Mouse (Mus musculus): ENCODE results near the gene Cacna1a. TPM values are rescaled to one million over a fixed set of nuclear protein-coding genes. Genes with fewer than 3 reads are reported as not detected.

Gene Cacna1a
- polyA plus RNA-seq, 1 experiment from 2014 or later: 3.3 TPM

GRCm38 (mm10) chr8:84638555-84639161, 250.4 kb downstream of the Cacna1a start:
- peaks cover 34% of the 10 kb centered on the region for H3K4me1 ChIP-seq (replicated peaks)
- peak overlapping the region; percentile 85 for H3K4me2 ChIP-seq (replicated peaks)
- H3K27me3 ChIP-seq (replicated peaks): no peaks in the 10 kb centered on the region
- H3K4me3 ChIP-seq (replicated peaks): peak overlapping the region; percentile 54
- under 1% methylated on average over 52 of the region's 52 CpGs for whole genome bisulfite sequencing
- H3K9me3 ChIP-seq: no peaks in the 10 kb centered on the region
- peak overlapping the region; percentile 89 for H3K27ac ChIP-seq
- no peaks in the 10 kb centered on the region for H3K36me3 ChIP-seq
- H3K9ac ChIP-seq: peak overlapping the region; percentile 61
- peak; percentile 42 for ATAC-seq

DNA sequence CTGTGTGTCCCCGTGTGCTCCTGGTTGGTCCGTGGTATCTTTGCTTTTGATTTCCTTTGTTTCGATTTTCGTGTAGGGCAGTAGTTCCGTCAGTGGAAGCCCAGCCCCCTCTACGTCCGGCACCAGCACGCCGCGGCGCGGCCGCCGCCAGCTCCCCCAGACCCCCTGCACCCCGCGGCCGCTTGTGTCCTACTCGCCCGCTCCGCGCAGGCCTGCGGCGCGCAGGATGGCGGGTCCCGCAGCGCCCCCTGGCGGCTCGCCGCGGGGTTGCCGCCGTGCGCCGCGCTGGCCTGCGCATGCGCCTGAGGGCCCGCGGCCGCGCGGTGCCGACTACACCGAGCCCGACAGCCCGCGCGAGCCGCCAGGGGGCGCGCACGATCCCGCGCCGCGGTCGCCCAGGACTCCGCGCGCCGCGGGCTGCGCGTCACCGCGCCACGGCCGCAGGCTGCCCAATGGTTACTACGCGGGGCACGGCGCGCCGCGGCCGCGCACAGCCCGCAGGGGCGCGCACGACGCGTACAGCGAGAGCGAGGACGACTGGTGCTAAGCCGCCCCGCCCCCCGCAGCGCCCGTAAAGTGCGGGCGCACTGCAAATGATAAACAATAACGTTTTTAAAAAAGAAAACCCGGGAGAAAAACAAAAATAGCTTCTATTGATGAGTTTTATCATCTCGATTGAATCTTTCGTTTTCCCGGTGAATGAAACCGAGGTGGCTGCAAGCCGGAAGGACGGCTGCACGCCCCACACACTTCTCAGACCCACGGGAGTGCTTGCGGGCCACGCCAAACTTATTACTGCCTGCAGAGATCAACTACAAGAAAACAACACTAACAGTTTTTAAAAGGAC, 251.1 kb downstream of the Cacna1a start:
- Histone ChIP-seq H3K9ac (peak overlapping the region; percentile 61), H3K4me2 (replicated peaks) (peak overlapping the region; percentile 85), H3K27ac (peak overlapping the region; percentile 89), H3K4me1 (replicated peaks) (peaks cover 34% of the 10 kb centered on the region), H3K36me3 (no peaks in the 10 kb centered on the region), H3K9me3 (no peaks in the 10 kb centered on the region), H3K4me3 (replicated peaks) (peak overlapping the region; percentile 54), H3K27me3 (replicated peaks) (no peaks in the 10 kb centered on the region)
- WGBS: under 1% methylated on average over 105 of the region's 106 CpGs
- ATAC-seq: peak; percentile 94

DNA sequence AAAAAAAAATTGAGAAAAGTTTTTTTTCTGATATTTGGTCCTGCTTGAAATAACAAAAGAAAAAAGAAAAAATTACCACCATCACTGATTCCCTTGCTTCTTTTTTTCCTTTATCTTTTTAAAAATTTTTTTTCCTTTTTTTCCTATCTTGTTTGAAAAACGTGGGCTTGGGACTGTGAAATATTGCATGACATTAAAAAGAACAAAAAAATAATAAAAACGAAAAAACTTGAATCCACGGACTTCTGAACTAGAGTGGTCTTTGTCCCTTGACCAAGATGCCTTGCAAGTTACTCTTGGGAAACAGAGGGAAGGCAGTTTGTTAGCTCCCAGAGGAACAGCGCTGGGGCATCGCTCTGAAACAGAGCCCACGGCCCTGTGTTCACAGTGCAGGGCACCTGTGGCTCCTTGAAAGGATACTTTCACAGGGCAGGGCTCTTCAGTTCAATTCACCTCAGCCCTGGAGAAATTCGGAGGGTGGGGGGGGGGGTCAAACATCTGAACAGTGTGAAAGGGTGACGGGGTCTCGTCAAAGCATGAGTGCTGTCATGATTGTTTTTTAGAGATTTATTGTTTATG, 251.9 kb downstream of the Cacna1a start:
- no peak for ATAC-seq
- Histone ChIP-seq H3K27ac (no peak overlapping the region), H3K27me3 (replicated peaks) (no peaks in the 10 kb centered on the region), H3K4me2 (replicated peaks) (peak overlapping the region; percentile 59), H3K4me3 (replicated peaks) (peak overlapping the region; percentile 54), H3K4me1 (replicated peaks) (peaks cover 30% of the 10 kb centered on the region), H3K36me3 (no peaks in the 10 kb centered on the region), H3K9me3 (no peaks in the 10 kb centered on the region), H3K9ac (no peak overlapping the region)
- 26% methylated on average over 9 of the region's 9 CpGs for WGBS

GRCm38 (mm10) chr8:84640617-84641294, 252.5 kb downstream of the Cacna1a start:
- H3K36me3 ChIP-seq: no peaks in the 10 kb centered on the region
- ATAC-seq: no peak
- WGBS: 60% methylated on average over 7 of the region's 7 CpGs
- no peak overlapping the region for H3K4me2 ChIP-seq (replicated peaks)
- H3K9ac ChIP-seq: no peak overlapping the region
- H3K4me3 ChIP-seq (replicated peaks): no peak overlapping the region
- peaks cover 23% of the 10 kb centered on the region for H3K4me1 ChIP-seq (replicated peaks)
- H3K27ac ChIP-seq: no peak overlapping the region
- no peaks in the 10 kb centered on the region for H3K9me3 ChIP-seq
- H3K27me3 ChIP-seq (replicated peaks): no peaks in the 10 kb centered on the region

DNA sequence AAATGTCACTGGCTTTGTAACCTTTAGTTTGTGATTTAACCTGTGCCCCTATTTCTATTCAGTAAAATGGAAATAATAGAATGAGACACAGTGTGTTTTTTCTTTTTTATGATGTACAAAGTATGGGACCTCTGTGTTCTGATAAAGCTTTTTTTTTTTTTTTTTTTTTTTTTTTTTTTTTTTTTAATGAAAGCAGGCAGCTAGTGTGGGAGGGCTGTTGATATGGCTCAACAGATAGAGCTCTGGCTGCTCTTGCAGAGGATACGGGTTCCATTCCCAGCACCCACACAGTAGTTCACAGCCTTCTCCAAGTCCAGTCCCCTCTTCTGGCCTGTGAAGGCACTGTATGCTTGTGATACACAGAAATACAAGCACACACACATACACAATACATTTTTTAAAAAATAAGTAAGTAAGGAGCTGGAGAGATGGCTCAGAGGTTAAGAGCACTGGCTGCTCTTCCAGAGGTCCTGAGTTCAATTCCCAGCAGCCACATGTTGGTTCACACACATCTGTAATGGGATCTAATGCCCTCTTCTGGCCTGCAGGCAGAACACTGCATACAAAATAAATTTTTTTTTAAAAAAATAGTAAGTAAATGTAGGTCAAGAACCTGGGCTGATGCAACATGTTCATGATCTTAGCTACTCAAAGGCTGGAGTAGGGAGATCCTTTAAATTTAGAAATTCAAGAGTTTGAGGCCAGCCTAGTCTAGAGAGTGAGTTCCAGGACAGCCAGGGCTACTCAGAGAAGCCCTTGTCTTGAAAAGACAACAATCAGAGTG, 253.5 kb downstream of the Cacna1a start:
- H3K27me3 ChIP-seq (replicated peaks): no peaks in the 10 kb centered on the region
- ATAC-seq: no peak
- no peak overlapping the region for H3K9ac ChIP-seq
- no peak overlapping the region for H3K4me3 ChIP-seq (replicated peaks)
- no peak overlapping the region for H3K4me2 ChIP-seq (replicated peaks)
- H3K9me3 ChIP-seq: no peaks in the 10 kb centered on the region
- no peak overlapping the region for H3K27ac ChIP-seq
- peaks cover 17% of the 10 kb centered on the region for H3K4me1 ChIP-seq (replicated peaks)
- WGBS: 80% methylated on average over 1 of the region's 1 CpGs
- H3K36me3 ChIP-seq: no peaks in the 10 kb centered on the region

- H3K27ac ChIP-seq: no peak overlapping the region
- H3K36me3 ChIP-seq: no peaks in the 10 kb centered on the region
- ATAC-seq: no peak
- no peak overlapping the region for H3K4me2 ChIP-seq (replicated peaks)
- H3K9ac ChIP-seq: no peak overlapping the region
- no peaks in the 10 kb centered on the region for H3K27me3 ChIP-seq (replicated peaks)
- WGBS: 64% methylated on average over 5 of the region's 5 CpGs
- H3K9me3 ChIP-seq: no peaks in the 10 kb centered on the region
- peaks cover 21% of the 10 kb centered on the region for H3K4me1 ChIP-seq (replicated peaks)
- H3K4me3 ChIP-seq (replicated peaks): no peak overlapping the region
These were observed 254.8 kb downstream of the Cacna1a start for GRCm38 (mm10) chr8:84643019-84643418.

GRCm38 (mm10) chr8:84646800-84647199, 258.6 kb downstream of the Cacna1a start:
- H3K9me3 ChIP-seq: no peaks in the 10 kb centered on the region
- no peaks in the 10 kb centered on the region for H3K27me3 ChIP-seq (replicated peaks)
- peaks cover 15% of the 10 kb centered on the region; the same call in 1 of the 2 replicates for H3K4me1 ChIP-seq (replicated peaks)
- H3K4me3 ChIP-seq (replicated peaks): no peak overlapping the region
- 59% methylated on average over 6 of the region's 6 CpGs for WGBS
- H3K9ac ChIP-seq: no peak overlapping the region
- no peak for ATAC-seq
- no peaks in the 10 kb centered on the region for H3K36me3 ChIP-seq
- no peak overlapping the region for H3K27ac ChIP-seq
- H3K4me2 ChIP-seq (replicated peaks): no peak overlapping the region

- WGBS: 5% methylated on average over 14 of the region's 14 CpGs
- 0 out of 2 replicates have a peak overlapping the region, but pooled peaks have one; percentile 2 for H3K9ac ChIP-seq
These were observed 259.2 kb downstream of the Cacna1a start for GRCm38 (mm10) chr8:84647461-84647901.

DNA sequence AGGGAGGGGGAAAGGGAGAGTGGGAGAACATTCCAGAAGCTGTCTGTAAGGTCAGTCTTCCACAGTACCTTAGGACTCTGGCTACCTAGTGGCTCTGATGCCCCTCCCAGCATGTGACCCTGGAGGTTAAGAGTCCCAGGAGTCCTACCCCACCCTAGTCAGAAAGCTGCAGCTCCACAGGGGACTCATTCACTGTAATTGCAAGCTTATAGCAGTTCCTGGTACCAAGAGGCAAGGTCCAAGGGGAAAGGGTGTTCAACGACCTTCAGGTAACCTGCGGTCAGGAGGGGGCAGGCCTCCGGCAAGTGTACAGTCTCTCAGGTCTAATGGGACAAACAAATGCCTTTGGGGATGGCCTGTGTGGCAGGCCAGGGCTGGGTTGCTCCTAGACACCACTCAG, 262.0 kb downstream of the Cacna1a start:
- no peaks in the 10 kb centered on the region for H3K9me3 ChIP-seq
- H3K9ac ChIP-seq: no peak overlapping the region
- no peak overlapping the region for H3K4me3 ChIP-seq (replicated peaks)
- peaks cover 12% of the 10 kb centered on the region for H3K4me1 ChIP-seq (replicated peaks)
- no peaks in the 10 kb centered on the region for H3K27me3 ChIP-seq (replicated peaks)
- WGBS: 39% methylated on average over 3 of the region's 3 CpGs
- H3K36me3 ChIP-seq: no peaks in the 10 kb centered on the region
- no peak overlapping the region for H3K4me2 ChIP-seq (replicated peaks)
- peak; percentile 82 for ATAC-seq
- H3K27ac ChIP-seq: peak overlapping the region; percentile 64

More at GRCm38 (mm10) chr8:84647461-84647901, 259.2 kb downstream of the Cacna1a start:
- Histone ChIP-seq H3K36me3 (no peaks in the 10 kb centered on the region), H3K27me3 (replicated peaks) (no peaks in the 10 kb centered on the region), H3K4me2 (replicated peaks) (peak overlapping the region; percentile 41), H3K4me3 (replicated peaks) (0 out of 2 replicates have a peak overlapping the region, but pooled peaks have one; percentile 6), H3K9me3 (no peaks in the 10 kb centered on the region), H3K27ac (no peak overlapping the region), H3K4me1 (replicated peaks) (peaks cover 11% of the 10 kb centered on the region; the same call in 1 of the 2 replicates)
- peak; percentile 40; the same call in 1 of the 2 replicates for ATAC-seq

GRCm38 (mm10) chr8:84653092-84653631, 264.9 kb downstream of the Cacna1a start:
- WGBS: 49% methylated on average over 9 of the region's 9 CpGs
- H3K9me3 ChIP-seq: no peaks in the 10 kb centered on the region
- ATAC-seq: no peak
- H3K4me1 ChIP-seq (replicated peaks): peaks cover 31% of the 10 kb centered on the region
- H3K27ac ChIP-seq: no peak overlapping the region; the same call in 1 of the 2 replicates
- H3K4me2 ChIP-seq (replicated peaks): no peak overlapping the region
- H3K27me3 ChIP-seq (replicated peaks): no peaks in the 10 kb centered on the region
- no peak overlapping the region for H3K9ac ChIP-seq
- no peaks in the 10 kb centered on the region for H3K36me3 ChIP-seq
- no peak overlapping the region for H3K4me3 ChIP-seq (replicated peaks)

- H3K4me3 ChIP-seq (replicated peaks): no peak overlapping the region
- H3K27me3 ChIP-seq (replicated peaks): no peaks in the 10 kb centered on the region
- H3K4me2 ChIP-seq (replicated peaks): peak overlapping the region; percentile 88
- H3K9me3 ChIP-seq: no peaks in the 10 kb centered on the region
- no peaks in the 10 kb centered on the region for H3K36me3 ChIP-seq
- H3K27ac ChIP-seq: peak overlapping the region; percentile 99
- no peak for ATAC-seq
- H3K9ac ChIP-seq: no peak overlapping the region
- 46% methylated on average over 4 of the region's 4 CpGs for WGBS
- peaks cover 32% of the 10 kb centered on the region for H3K4me1 ChIP-seq (replicated peaks)
These were observed 266.4 kb downstream of the Cacna1a start for GRCm38 (mm10) chr8:84654597-84654996.
